Mouse (Mus musculus): ENCODE measurements around the gene Zfhx3. TPM values are rescaled to one million over a fixed set of nuclear protein-coding genes. Genes with fewer than 3 reads are reported as not detected.

Gene Zfhx3
- polyA plus RNA-seq, 1 experiment from 2014 or later, result 1.2 TPM

DNA sequence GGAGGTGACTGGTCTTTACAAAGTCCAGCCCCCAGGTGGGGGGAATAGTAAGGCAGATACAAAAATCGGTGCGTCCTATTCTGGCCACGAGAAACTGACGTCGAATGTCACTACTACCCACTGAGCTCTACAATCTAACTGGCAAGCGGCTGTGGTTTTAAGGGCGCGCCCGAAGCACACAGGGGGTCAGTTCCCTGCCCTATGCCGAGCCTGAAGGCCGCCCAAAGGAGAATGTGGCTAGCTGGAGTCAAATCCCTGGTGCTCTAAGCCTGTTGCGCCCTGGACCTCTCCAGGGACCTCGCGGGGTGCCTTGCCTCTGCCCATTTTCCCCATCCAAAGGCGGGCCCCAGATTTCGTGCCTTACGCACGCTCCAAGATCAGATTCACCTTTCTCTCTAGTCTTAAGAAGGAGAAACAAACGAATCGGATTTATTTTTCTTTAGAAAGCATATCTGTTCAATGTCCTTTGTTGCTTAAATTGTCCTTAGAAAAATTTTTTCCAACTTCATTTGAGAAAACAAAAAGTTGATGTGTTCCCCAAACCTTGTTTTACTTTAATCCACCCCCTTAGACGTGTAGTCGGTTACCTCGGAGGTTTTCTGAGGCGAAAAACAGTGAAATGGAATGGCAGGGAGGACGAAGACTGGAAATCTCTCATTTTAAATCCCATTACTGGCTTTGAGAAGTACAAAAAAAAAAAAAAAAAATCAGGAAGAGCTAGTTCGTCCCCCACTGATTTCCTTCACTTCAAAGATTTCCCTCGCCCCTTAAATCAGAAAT, 754.4 kb downstream of the Zfhx3 start:
- Histone ChIP-seq H3K27ac (ENCODE audit: low read length) (no peak overlapping the region), H3K9me3 (replicated peaks; ENCODE audit: control insufficient read depth, low read length) (no peaks in the 10 kb centered on the region), H3K4me2 (ENCODE audit: low read depth, low read length) (peak overlapping the region; percentile 38; the same call in 1 of the 2 replicates), H3K36me3 (ENCODE audit: control insufficient read depth, insufficient read depth) (no peaks in the 10 kb centered on the region), H3K9ac (ENCODE audit: low read depth, low read length) (no peak overlapping the region), H3K27me3 (ENCODE audit: control insufficient read depth, insufficient read depth, low read depth, low read length) (peaks cover 71% of the 10 kb centered on the region), H3K4me3 (ENCODE audit: low read depth, low read length) (no peak overlapping the region), H3K4me1 (ENCODE audit: control insufficient read depth, low read depth, low read length) (peaks cover 3% of the 10 kb centered on the region)
- ATAC-seq (ENCODE audit: low read depth), result no peak
- WGBS (ENCODE audit: insufficient replicate concordance), result 3% methylated on average over 27 of the region's 27 CpGs

DNA sequence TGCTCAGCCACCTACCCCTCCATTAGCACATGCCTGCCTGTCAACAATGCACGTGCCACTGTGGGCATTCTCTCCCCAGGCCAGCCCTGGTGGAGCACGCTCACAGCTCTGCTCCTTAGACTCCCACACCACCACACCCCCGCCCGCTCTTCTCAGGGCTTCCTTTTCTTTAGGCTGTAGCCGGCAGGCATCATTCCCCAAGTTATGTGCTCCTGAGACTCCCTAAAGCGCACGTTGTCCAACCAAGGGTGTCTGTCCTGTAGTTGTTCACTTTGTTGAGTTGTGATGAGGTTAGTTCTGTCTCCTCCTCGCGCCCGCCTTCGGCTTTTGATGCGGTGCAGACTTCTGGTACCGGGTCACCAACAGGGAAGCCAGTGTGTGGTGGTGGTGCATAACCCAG, 755.1 kb downstream of the Zfhx3 start:
- Histone ChIP-seq H3K4me1 (ENCODE audit: control insufficient read depth, low read depth, low read length) (peaks cover 3% of the 10 kb centered on the region), H3K36me3 (ENCODE audit: control insufficient read depth, insufficient read depth) (no peaks in the 10 kb centered on the region), H3K27ac (ENCODE audit: low read length) (no peak overlapping the region), H3K9ac (ENCODE audit: low read depth, low read length) (no peak overlapping the region), H3K27me3 (ENCODE audit: control insufficient read depth, insufficient read depth, low read depth, low read length) (peaks cover 77% of the 10 kb centered on the region), H3K4me2 (ENCODE audit: low read depth, low read length) (no peak overlapping the region), H3K4me3 (ENCODE audit: low read depth, low read length) (no peak overlapping the region), H3K9me3 (replicated peaks; ENCODE audit: control insufficient read depth, low read length) (no peaks in the 10 kb centered on the region)
- 3% methylated on average over 13 of the region's 13 CpGs for WGBS (ENCODE audit: insufficient replicate concordance)
- ATAC-seq (ENCODE audit: low read depth), result no peak

DNA sequence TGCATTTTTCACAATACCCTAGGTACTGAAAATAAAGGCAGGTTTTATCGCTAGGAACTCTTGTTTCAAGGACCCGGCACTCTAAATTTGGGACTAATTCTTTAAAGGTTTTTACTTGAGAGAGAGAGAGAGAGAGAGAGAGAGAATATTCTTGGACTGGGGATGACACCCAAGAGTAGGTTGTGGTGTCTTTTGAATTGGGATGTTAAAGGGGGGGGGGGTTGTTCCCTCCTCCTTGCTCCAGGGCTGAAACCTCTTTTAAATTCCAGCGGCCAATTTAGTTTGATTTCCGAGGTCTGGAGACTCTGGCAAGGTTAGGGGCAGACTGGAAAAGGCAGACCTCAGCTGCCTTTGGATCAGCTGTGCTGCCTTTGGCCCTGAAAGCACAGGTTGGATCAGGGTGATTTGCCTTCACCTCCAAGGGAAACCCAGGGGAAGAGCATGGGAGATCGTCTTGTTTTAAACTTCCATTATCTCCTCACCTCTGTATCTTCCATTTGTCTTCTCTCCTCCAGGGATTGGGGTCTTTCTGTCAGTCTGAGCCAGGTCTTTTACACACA, 755.7 kb downstream of the Zfhx3 start:
- no peak overlapping the region for H3K27ac ChIP-seq (ENCODE audit: low read length)
- H3K4me3 ChIP-seq (ENCODE audit: low read depth, low read length), result no peak overlapping the region
- H3K36me3 ChIP-seq (ENCODE audit: control insufficient read depth, insufficient read depth), result no peaks in the 10 kb centered on the region
- no peak overlapping the region for H3K9ac ChIP-seq (ENCODE audit: low read depth, low read length)
- WGBS (ENCODE audit: insufficient replicate concordance), result 13% methylated on average over 5 of the region's 5 CpGs
- no peak for ATAC-seq (ENCODE audit: low read depth)
- no peak overlapping the region for H3K4me2 ChIP-seq (ENCODE audit: low read depth, low read length)
- peaks cover 83% of the 10 kb centered on the region for H3K27me3 ChIP-seq (ENCODE audit: control insufficient read depth, insufficient read depth, low read depth, low read length)
- peaks cover 3% of the 10 kb centered on the region for H3K4me1 ChIP-seq (ENCODE audit: control insufficient read depth, low read depth, low read length)
- no peaks in the 10 kb centered on the region for H3K9me3 ChIP-seq (replicated peaks; ENCODE audit: control insufficient read depth, low read length)

DNA sequence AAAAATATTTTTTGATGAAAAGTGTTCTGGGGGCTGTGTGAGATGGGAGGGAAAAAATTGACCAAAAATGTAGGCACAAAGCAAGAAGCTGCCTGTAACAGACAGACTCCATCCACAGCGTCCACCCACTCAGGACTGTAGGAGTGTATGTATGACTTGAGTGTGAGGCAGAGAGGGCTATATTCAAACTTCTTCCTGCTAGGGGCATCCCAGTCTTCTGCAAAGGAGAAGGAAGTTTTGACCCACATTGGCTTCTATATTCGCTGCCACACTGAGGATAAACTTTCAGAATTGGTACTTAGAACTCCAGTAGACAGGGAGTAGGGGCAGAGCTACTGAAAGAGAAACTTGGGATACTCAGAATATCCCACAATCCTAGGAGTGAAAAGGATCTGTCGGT, 756.6 kb downstream of the Zfhx3 start:
- Histone ChIP-seq H3K4me1 (ENCODE audit: control insufficient read depth, low read depth, low read length) (peaks cover 3% of the 10 kb centered on the region), H3K36me3 (ENCODE audit: control insufficient read depth, insufficient read depth) (no peaks in the 10 kb centered on the region), H3K9me3 (replicated peaks; ENCODE audit: control insufficient read depth, low read length) (no peaks in the 10 kb centered on the region), H3K27ac (ENCODE audit: low read length) (no peak overlapping the region), H3K9ac (ENCODE audit: low read depth, low read length) (no peak overlapping the region), H3K4me3 (ENCODE audit: low read depth, low read length) (no peak overlapping the region), H3K27me3 (ENCODE audit: control insufficient read depth, insufficient read depth, low read depth, low read length) (peaks cover 91% of the 10 kb centered on the region), H3K4me2 (ENCODE audit: low read depth, low read length) (no peak overlapping the region)
- ATAC-seq (ENCODE audit: low read depth), result no peak
- 6% methylated on average over 3 of the region's 3 CpGs for WGBS (ENCODE audit: insufficient replicate concordance)

DNA sequence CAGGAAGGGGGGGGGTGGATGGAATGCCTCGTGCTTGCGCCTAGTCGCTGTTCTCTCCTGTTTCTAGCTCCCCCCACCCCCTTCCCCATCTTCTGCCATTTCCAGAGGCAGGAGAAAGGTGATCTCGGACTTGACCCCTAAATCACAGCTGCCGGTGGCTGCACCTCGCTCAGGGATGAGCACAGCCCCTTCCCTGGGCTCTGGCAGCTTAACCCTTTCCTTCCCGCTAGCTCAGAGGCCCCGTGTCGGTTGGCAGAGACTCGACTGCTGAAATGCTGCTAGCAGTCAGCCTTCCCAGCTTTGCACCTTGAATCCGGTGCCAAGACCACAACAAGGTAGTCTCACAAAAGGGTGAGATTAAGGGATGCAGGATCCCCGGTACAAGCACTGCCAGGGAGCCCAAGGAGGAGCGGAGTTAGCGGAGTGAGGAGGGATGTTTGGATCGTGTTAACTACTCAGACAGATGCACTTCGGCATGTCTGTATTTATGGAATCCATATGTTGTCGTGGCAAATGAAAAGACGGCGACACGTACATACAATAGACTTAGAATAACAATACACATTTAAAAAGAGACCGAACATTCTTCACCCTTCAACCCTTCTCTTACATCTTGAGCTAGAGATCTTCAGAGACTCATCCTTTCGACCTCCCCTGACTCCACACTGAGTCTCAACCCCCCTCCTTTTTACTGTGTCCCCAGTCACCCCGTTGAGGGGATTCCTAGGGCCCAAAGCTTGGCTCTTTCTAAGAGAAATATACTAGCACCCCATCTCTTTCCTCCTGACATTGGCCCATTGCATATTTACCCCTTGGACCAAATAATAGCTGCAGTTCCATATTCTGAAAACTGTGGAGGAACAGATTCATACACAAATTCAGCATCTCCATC, 757.3 kb downstream of the Zfhx3 start:
- Histone ChIP-seq H3K9ac (ENCODE audit: low read depth, low read length) (no peak overlapping the region), H3K4me3 (ENCODE audit: low read depth, low read length) (no peak overlapping the region), H3K27me3 (ENCODE audit: control insufficient read depth, insufficient read depth, low read depth, low read length) (peaks cover 93% of the 10 kb centered on the region)

DNA sequence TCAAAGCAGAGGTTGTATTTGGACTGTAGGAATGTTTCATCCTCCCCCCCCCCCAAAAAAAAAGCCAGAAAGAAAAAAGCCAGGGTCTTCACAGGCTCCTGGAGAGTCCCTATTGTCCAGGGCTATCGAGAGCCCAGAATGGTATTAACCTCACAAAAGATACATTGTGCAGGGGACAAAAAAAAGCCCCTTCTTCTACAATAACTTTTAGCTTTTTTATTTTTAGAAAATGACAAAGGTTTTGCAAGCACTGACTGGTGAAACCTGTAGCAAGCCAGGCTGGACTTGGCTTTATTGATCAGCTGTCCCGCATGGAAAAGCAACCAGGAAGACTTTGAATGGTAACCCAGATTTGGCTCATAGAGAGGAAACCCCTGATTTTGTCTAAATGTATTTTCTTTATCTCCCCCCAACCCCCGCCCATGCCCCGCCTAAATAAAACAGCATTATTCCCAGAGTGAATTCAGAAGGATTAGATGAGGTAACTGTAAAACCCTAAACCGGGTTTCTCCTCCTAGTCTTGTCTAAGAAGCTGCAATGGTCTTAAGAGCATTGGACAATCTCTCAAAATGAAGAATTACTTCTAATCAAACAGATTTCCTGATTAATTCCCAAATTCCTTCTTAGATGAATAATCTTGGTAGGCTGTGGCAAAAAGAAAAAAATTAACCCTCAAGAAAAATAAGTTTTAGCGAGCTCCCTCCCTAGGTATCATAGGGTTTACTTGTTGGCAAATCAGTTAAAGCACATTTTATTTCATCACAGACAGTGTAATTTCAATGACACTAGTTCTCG, 759.1 kb downstream of the Zfhx3 start:
- no peak overlapping the region for H3K9ac ChIP-seq (ENCODE audit: low read depth, low read length)
- peaks cover 85% of the 10 kb centered on the region for H3K27me3 ChIP-seq (ENCODE audit: control insufficient read depth, insufficient read depth, low read depth, low read length)
- no peaks in the 10 kb centered on the region for H3K9me3 ChIP-seq (replicated peaks; ENCODE audit: control insufficient read depth, low read length)
- H3K27ac ChIP-seq (ENCODE audit: low read length), result no peak overlapping the region
- no peak overlapping the region for H3K4me3 ChIP-seq (ENCODE audit: low read depth, low read length)
- H3K4me1 ChIP-seq (ENCODE audit: control insufficient read depth, low read depth, low read length), result no peaks in the 10 kb centered on the region; the same call in 1 of the 2 replicates
- H3K36me3 ChIP-seq (ENCODE audit: control insufficient read depth, insufficient read depth), result no peaks in the 10 kb centered on the region
- no peak for ATAC-seq (ENCODE audit: low read depth)
- H3K4me2 ChIP-seq (ENCODE audit: low read depth, low read length), result no peak overlapping the region
- 22% methylated on average over 7 of the region's 7 CpGs for WGBS (ENCODE audit: insufficient replicate concordance)

More for the DNA sequence above, 757.3 kb downstream of the Zfhx3 start:
- Histone ChIP-seq H3K4me2 (ENCODE audit: low read depth, low read length) (no peak overlapping the region), H3K27ac (ENCODE audit: low read length) (no peak overlapping the region), H3K9me3 (replicated peaks; ENCODE audit: control insufficient read depth, low read length) (no peaks in the 10 kb centered on the region), H3K4me1 (ENCODE audit: control insufficient read depth, low read depth, low read length) (peaks cover 3% of the 10 kb centered on the region), H3K36me3 (ENCODE audit: control insufficient read depth, insufficient read depth) (no peaks in the 10 kb centered on the region)
- WGBS (ENCODE audit: insufficient replicate concordance), result 4% methylated on average over 23 of the region's 23 CpGs
- ATAC-seq (ENCODE audit: low read depth), result no peak

DNA sequence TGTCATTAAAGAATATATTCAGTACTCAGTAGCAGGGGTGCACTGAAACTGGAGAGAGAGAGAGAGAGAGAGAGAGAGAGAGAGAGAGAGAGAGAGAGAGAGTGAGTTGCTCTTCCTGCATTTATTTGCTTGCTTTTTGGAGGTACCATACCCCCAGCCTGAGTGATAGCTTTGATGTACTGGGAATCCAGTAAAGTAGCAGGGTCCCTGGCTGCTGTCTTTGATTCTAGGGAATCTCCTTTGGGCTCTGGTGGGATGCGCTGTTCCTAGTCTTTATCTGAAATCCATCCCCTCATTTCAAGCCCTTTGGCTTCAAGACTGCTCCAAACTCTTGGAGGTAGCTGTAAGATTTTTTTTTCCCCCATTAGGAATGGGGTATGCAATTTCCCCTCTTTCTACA, 759.8 kb downstream of the Zfhx3 start:
- Histone ChIP-seq H3K36me3 (ENCODE audit: control insufficient read depth, insufficient read depth) (no peaks in the 10 kb centered on the region), H3K9me3 (replicated peaks; ENCODE audit: control insufficient read depth, low read length) (no peaks in the 10 kb centered on the region), H3K27ac (ENCODE audit: low read length) (no peak overlapping the region), H3K9ac (ENCODE audit: low read depth, low read length) (no peak overlapping the region), H3K27me3 (ENCODE audit: control insufficient read depth, insufficient read depth, low read depth, low read length) (peaks cover 83% of the 10 kb centered on the region), H3K4me3 (ENCODE audit: low read depth, low read length) (no peak overlapping the region), H3K4me2 (ENCODE audit: low read depth, low read length) (no peak overlapping the region), H3K4me1 (ENCODE audit: control insufficient read depth, low read depth, low read length) (peaks cover 3% of the 10 kb centered on the region; the same call in 1 of the 2 replicates)
- no peak for ATAC-seq (ENCODE audit: low read depth)
- WGBS (ENCODE audit: insufficient replicate concordance), result 12% methylated on average over 1 of the region's 1 CpGs

DNA sequence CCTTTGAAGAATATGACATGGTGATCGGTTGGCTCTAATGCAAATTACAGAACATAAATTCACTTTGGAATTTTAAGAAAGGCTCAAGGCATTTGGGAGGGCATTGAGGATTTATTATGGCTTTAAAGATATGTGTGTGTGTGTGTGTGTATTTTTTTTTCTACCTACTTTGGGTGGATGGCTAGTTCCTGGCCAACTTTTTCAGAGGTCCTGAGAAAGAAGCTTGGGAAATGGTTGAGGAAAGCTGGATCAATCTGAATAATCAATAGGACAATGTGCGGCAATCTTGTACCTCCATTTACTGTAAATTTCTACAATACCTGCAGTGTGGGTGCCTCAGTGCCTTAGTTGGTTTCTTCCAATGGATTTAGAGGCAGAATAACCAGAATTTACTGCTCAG, 763.3 kb downstream of the Zfhx3 start:
- Histone ChIP-seq H3K9ac (ENCODE audit: low read depth, low read length) (no peak overlapping the region), H3K27ac (ENCODE audit: low read length) (no peak overlapping the region), H3K36me3 (ENCODE audit: control insufficient read depth, insufficient read depth) (no peaks in the 10 kb centered on the region), H3K9me3 (replicated peaks; ENCODE audit: control insufficient read depth, low read length) (no peaks in the 10 kb centered on the region), H3K4me3 (ENCODE audit: low read depth, low read length) (no peak overlapping the region), H3K4me2 (ENCODE audit: low read depth, low read length) (peak overlapping the region; percentile 62), H3K27me3 (ENCODE audit: control insufficient read depth, insufficient read depth, low read depth, low read length) (peaks cover 56% of the 10 kb centered on the region), H3K4me1 (ENCODE audit: control insufficient read depth, low read depth, low read length) (peaks cover 6% of the 10 kb centered on the region)
- no peak for ATAC-seq (ENCODE audit: low read depth)
- 42% methylated on average over 2 of the region's 2 CpGs for WGBS (ENCODE audit: insufficient replicate concordance)
